Mouse (Mus musculus) ES-E14 (cell line): ENCODE results near the gene Med7. TPM values are rescaled to one million over a fixed set of nuclear protein-coding genes. Genes with fewer than 3 reads are reported as not detected.

ENCODE experiments used
- DNase-seq: peaks from one replicate; pipeline ENCODE4 v3.0.0-alpha.2; 2013; ENCODE audit warnings: low read depth, low spot score
- H3K27ac ChIP-seq: 2 replicates; pipeline ENCODE4 v1.5.1; 2012; ENCODE audit warnings: low read depth, mild to moderate bottlenecking, low read length, moderate library complexity, mixed read lengths; ENCODE audit not compliant: poor library complexity, insufficient read depth, severe bottlenecking
- H3K36me3 ChIP-seq: 2 replicates; pipeline ENCODE4 v1.6.1; 2012; ENCODE audit warnings: mild to moderate bottlenecking, low read length, moderate library complexity, mixed read lengths; ENCODE audit not compliant: control insufficient read depth, poor library complexity, insufficient read depth, severe bottlenecking
- H3K4me1 ChIP-seq, 2 experiments: fragments of 150-350 bp in 1 of 2; sonication (generic) in 1 of 2; 2 replicates each; pipeline ENCODE4 v1.6.1; 2012; ENCODE audit warnings: low read length in 2 of 2, mild to moderate bottlenecking in 1 of 2, mixed read lengths in 1 of 2; ENCODE audit not compliant: control insufficient read depth in 2 of 2, insufficient read depth in 2 of 2, poor library complexity in 1 of 2
- H3K4me3 ChIP-seq, 2 experiments: fragments of 150-350 bp in 1 of 2; sonication (generic) in 1 of 2; 2 replicates each; pipeline ENCODE4 v1.5.1; 2012; ENCODE audit warnings: low read length in 2 of 2, low read depth in 1 of 2, mild to moderate bottlenecking in 1 of 2, mixed read lengths in 1 of 2; ENCODE audit not compliant: insufficient read depth in 1 of 2, poor library complexity in 1 of 2, severe bottlenecking in 1 of 2
- H3K9ac ChIP-seq: 2 replicates; pipeline ENCODE4 v1.6.1; 2012; ENCODE audit warnings: low read depth, mild to moderate bottlenecking, low read length, mixed read lengths; ENCODE audit not compliant: poor library complexity, insufficient read depth, severe bottlenecking
- H3K9me3 ChIP-seq: fragments of 150-350 bp; sonication (generic); 2 replicates; pipeline ENCODE4 v1.6.1; 2012; ENCODE audit warnings: low read depth, mild to moderate bottlenecking, low read length; ENCODE audit not compliant: control insufficient read depth, insufficient read depth
- CHD2 ChIP-seq: IDR thresholded peaks from 2 replicates; pipeline ENCODE4 v1.6.1; 2014; ENCODE audit warnings: mild to moderate bottlenecking, low read depth, low read length, inconsistent platforms
- HCFC1 ChIP-seq: IDR thresholded peaks from 2 replicates; pipeline ENCODE4 v1.6.1; 2012; ENCODE audit warnings: low read length, inconsistent platforms, borderline replicate concordance; ENCODE audit not compliant: insufficient read depth
- MAFK ChIP-seq: IDR thresholded peaks from 2 replicates; pipeline ENCODE4 v1.6.1; 2014; ENCODE audit warnings: mild to moderate bottlenecking, low read depth, low read length, inconsistent platforms; ENCODE audit not compliant: insufficient read depth
- ZC3H11A ChIP-seq: IDR thresholded peaks from 2 replicates; pipeline ENCODE4 v1.6.1; 2012; ENCODE audit warnings: low read depth, mild to moderate bottlenecking, inconsistent platforms, low read length, borderline replicate concordance
- ZNF384 ChIP-seq: IDR thresholded peaks from 2 replicates; pipeline ENCODE4 v1.6.1; 2012; ENCODE audit warnings: low read depth, low read length, inconsistent platforms
- in situ Hi-C, 2 experiments: fragments of 600-800 bp; cut with MboI; formaldehyde crosslinking; loops; one replicate each; pipeline ENCODE4 v1.15.1; 2025; ENCODE audit warnings: low sequenced_read_pairs in 2 of 2, inconsistent platforms in 1 of 2; ENCODE audit not compliant: unreplicated experiment in 2 of 2
- total RNA-seq: library from RNA; depleted of rRNA; stranded (reverse); fragments of 300-350 nt; gene quantifications from 2 replicates; pipeline ENCODE4 v1.2.3, GENCODE M21; 2012

The Med7 gene
- total RNA-seq, 1 experiment: 44.1 TPM

DNA sequence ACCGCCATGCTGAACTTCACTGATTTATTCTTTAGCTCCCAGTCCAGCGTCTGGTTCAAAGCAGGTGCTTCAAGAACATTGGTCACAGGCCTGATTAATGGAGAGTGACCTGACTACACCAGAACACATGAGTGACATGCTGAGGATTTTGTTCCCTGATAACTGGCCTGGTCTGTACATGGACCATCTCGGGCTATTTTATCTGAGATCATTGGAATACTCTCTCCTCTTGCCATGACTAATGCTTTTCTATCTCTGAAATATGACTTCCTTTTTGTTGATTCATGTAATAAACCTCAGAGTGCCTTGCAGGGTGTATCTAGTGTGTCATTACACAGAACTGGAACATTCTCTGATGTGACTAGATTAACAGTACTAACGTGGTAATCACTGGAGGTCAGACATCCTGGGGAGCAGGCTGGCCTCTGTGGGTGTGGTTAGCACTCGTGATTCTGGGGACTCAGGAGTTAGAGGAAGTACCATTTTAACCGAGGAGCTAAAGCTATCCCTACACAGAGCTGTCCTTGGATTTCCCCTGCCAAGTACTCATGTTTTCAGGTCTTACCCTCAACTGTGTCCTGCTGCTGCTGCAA is 17.8 kb downstream of the Med7 start, which contains the start of gene Havcr2:
TSS of gene Havcr2 (plus strand) at position 483 of the 593 bp plus-strand sequence.
- in situ Hi-C loops: no loop called here
- no peak for DNase-seq
- TF ChIP-seq CHD2 (no peak), ZC3H11A (no peak), HCFC1 (no peak), ZNF384 (no peak), MAFK (no peak)
- Histone ChIP-seq H3K36me3 (no peaks in the 10 kb centered on the region), H3K4me1 (no peaks in the 10 kb centered on the region), H3K27ac (no peak within 1 kb of the TSS), H3K9ac (no peak within 1 kb of the TSS), H3K4me3 (no peak within 1 kb of the TSS), H3K9me3 (no peaks in the 10 kb centered on the region)

GRCm38 (mm10) chr11:46459960-46460359 is 23.2 kb downstream of the Med7 start:
- Histone ChIP-seq H3K36me3 (no peaks in the 10 kb centered on the region), H3K9me3 (no peaks in the 10 kb centered on the region), H3K4me3 (no peak overlapping the region), H3K9ac (no peak overlapping the region), H3K27ac (no peak overlapping the region), H3K4me1 (no peaks in the 10 kb centered on the region)
- no peak for DNase-seq
- in situ Hi-C loops: no loop called here
- TF ChIP-seq ZC3H11A (no peak), MAFK (no peak), HCFC1 (no peak), ZNF384 (no peak), CHD2 (no peak)

DNA sequence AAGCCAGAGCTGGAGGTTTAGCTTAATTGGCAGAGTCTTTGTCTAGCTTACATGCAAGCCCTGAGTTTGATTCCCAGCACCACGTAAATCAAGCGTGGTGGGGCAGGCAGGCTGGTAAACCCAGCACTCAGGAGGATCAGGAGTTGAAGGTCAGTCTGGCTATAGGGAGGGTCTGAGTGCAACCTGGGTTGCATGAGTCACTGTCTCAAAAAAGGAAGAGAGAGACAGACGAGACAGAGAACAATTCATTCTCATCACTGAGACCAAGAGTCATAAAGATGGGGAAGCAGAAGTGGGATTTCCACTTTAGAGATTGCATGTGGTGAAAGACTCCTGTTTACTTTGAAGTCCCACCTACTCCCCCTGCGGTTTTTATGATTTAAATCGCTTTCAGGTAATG is 24.6 kb downstream of the Med7 start:
- no peak for TF ChIP-seq ZNF384
- no peak for TF ChIP-seq ZC3H11A
- H3K9ac ChIP-seq: no peak overlapping the region
- no peaks in the 10 kb centered on the region for H3K4me1 ChIP-seq
- DNase-seq: no peak
- in situ Hi-C loops: no loop called here
- no peaks in the 10 kb centered on the region for H3K9me3 ChIP-seq
- no peak overlapping the region for H3K4me3 ChIP-seq
- no peak overlapping the region for H3K27ac ChIP-seq
- no peaks in the 10 kb centered on the region for H3K36me3 ChIP-seq

DNA sequence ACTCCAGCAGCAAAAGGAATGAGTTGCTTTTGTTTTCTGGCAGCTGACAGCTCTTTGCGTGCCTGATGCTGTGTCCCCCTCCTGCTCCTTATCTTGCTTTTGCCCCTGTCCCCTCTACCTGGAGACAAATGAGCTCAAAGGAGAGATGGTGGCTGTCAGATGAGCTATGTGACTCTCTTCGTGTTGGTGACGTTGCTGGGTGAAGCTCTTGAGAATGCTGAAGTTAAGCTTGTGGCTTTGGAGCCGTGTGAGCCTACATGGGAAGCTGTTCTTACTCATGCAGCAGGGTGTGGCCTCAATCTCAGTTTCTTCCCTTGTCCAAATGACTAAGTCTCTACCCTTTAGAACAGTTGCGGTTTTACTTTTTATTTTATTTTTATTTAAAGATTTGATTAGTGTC is 25.2 kb downstream of the Med7 start:
- H3K27ac ChIP-seq: no peak overlapping the region

GRCm38 (mm10) chr11:46466878-46467277 is 30.2 kb downstream of the Med7 start:
- DNase-seq: no peak
- no peaks in the 10 kb centered on the region for H3K9me3 ChIP-seq
- H3K36me3 ChIP-seq: no peaks in the 10 kb centered on the region
- H3K4me1 ChIP-seq: no peaks in the 10 kb centered on the region
- TF ChIP-seq CHD2 (no peak), ZC3H11A (no peak), HCFC1 (no peak), MAFK (no peak), ZNF384 (no peak)
- H3K9ac ChIP-seq: no peak overlapping the region
- no peak overlapping the region for H3K27ac ChIP-seq
- in situ Hi-C loops: no loop called here
- H3K4me3 ChIP-seq: no peak overlapping the region

More for the DNA sequence above, 25.2 kb downstream of the Med7 start:
- TF ChIP-seq ZC3H11A (no peak), CHD2 (no peak), HCFC1 (no peak), MAFK (no peak), ZNF384 (no peak)
- Histone ChIP-seq H3K9me3 (no peaks in the 10 kb centered on the region), H3K4me1 (no peaks in the 10 kb centered on the region), H3K36me3 (no peaks in the 10 kb centered on the region), H3K9ac (no peak overlapping the region), H3K4me3 (no peak overlapping the region)
- DNase-seq: no peak
- in situ Hi-C loops: no loop called here
